Comparison of ENCODE assay signal across 20 mouse cellular contexts in the genomic region with DNA sequence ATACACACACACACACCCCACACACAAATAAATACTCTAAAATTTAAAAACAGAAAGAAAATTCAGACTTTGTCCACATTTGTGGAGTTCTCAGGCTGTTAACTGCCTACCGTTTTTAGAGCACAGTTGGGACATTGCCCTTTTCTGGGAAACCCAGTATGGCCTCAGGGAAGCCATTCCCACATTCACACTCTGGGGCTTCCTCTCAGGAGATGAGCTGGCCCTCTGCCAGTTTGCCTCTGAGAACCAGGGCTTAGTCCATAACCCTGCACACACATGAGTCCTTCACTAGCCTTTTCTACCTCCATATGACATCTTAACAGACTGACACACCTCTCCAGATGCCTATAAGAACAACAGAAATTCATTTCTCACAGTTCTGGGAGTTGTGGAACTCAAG. TPM values are rescaled to one million over a fixed set of nuclear protein-coding genes. Genes with fewer than 3 reads are reported as not detected.
"Had no signal": no experiment of that assay in that cellular context is flagged by ENCODE, and none has a peak within 500 bp of the region (broad histone marks: within the 10 kb centered on the region; RNA-seq: fewer than 3 reads in every experiment).

No protein-coding gene starts in this region.

- H3K27me3 ChIP-seq: lung, embryonic 15.5 days; neural tube, embryonic 13.5 days had no signal

- H3K9me3 ChIP-seq: limb, embryonic 12.5 days; lung, embryonic 15.5 days; midbrain, embryonic 12.5 days had no signal

- H3K9ac ChIP-seq: limb, embryonic 12.5 days; lung, embryonic 15.5 days; midbrain, embryonic 12.5 days; neural tube, embryonic 13.5 days had no signal

- H3K4me3 ChIP-seq: layer of hippocampus, adult 2 months; limb, embryonic 12.5 days; lung, embryonic 15.5 days; midbrain, embryonic 12.5 days; neural tube, embryonic 13.5 days had no signal

- DNase-seq: kidney, adult 11 months; retina, postnatal 1 day; right cerebral cortex, postnatal 25 days; thymus, adult 18-20 months; thymus, postnatal 14 days had no signal

- H3K4me2 ChIP-seq: limb, embryonic 12.5 days; lung, embryonic 15.5 days; midbrain, embryonic 12.5 days; neural tube, embryonic 13.5 days had no signal

- H3K36me3 ChIP-seq: lung, embryonic 15.5 days; neural tube, embryonic 13.5 days had no signal

- ATAC-seq: hindbrain, postnatal 0 days; midbrain, embryonic 16.5 days had no signal

- H3K27ac ChIP-seq: hindbrain, postnatal 0 days; kidney, postnatal 0 days; layer of hippocampus, adult 2 months; limb, embryonic 12.5 days; lung, embryonic 15.5 days; midbrain, embryonic 12.5 days; neural tube, embryonic 13.5 days had no signal

RNA-seq across cellular contexts. Expression of a gene that starts 9.6 kb away (rescaled TPM):
- total RNA-seq: hindbrain, postnatal 0 days; layer of hippocampus, adult 2 months; layer of hippocampus, postnatal 10 days; left cerebral cortex, postnatal 36 days; liver, adult 2 months had no signal
- polyA plus RNA-seq: hindbrain, postnatal 0 days; intestine, embryonic 14.5 days; limb, embryonic 12.5 days; liver, adult 2 months; lung, embryonic 15.5 days; midbrain, embryonic 12.5 days; midbrain, embryonic 16.5 days; neural tube, embryonic 13.5 days; small intestine, adult 2 months; stomach, embryonic 16.5 days; urinary bladder, adult 2 months had no signal
